Mouse (Mus musculus) CH12.LX (cell line): ENCODE data around the gene Topors. TPM values are rescaled to one million over a fixed set of nuclear protein-coding genes. Genes with fewer than 3 reads are reported as not detected.
"Not testable (repeated sequence)": the region's sequence is repeated elsewhere in the genome, so short reads cannot be mapped to it uniquely, and the experiment has no call there.

Experiments used
- DNase-seq: peaks from one replicate; pipeline ENCODE4 v3.0.0-alpha.2; 2013; ENCODE audit errors: extremely low read depth
- H3K27ac ChIP-seq: 2 replicates; pipeline ENCODE4 v1.5.1; 2012; ENCODE audit warnings: low read depth, mild to moderate bottlenecking, control low read depth, moderate library complexity; ENCODE audit not compliant: insufficient read depth
- H3K27me3 ChIP-seq: replicated peaks from 2 replicates; pipeline ENCODE3; 2012; ENCODE audit warnings: inconsistent platforms
- H3K36me3 ChIP-seq, 2 experiments: replicated peaks in 1 of 2; 2 replicates each; pipeline versions ENCODE3 to v1.6.1; 2012; ENCODE audit warnings: inconsistent platforms in 1 of 2, low read length in 1 of 2, mild to moderate bottlenecking in 1 of 2, mixed read lengths in 1 of 2, moderate library complexity in 1 of 2; ENCODE audit not compliant: control insufficient read depth in 1 of 2, insufficient read depth in 1 of 2
- H3K4me1 ChIP-seq, 2 experiments: 2 replicates each; pipeline ENCODE4 v1.6.1; 2012; ENCODE audit warnings: inconsistent platforms in 1 of 2, moderate library complexity in 1 of 2; ENCODE audit not compliant: insufficient read depth in 2 of 2, control insufficient read depth in 1 of 2
- H3K4me2 ChIP-seq: 2 replicates; pipeline ENCODE4 v1.6.1; 2012; ENCODE audit warnings: low read depth, mild to moderate bottlenecking, control low read depth; ENCODE audit not compliant: poor library complexity, insufficient read depth, severe bottlenecking
- H3K4me3 ChIP-seq, 3 experiments: fragments of 150-350 bp in 1 of 3; sonication (generic) in 1 of 3; replicated peaks in 1 of 3; 2 replicates each; pipeline versions ENCODE3 to v1.5.1; 2011 to 2012; ENCODE audit warnings: low read depth in 2 of 3, low read length in 2 of 3, mild to moderate bottlenecking in 2 of 3, moderate library complexity in 2 of 3, control low read depth in 1 of 3, improper control_type of control experiment in 1 of 3, inconsistent platforms in 1 of 3, mixed read lengths in 1 of 3; ENCODE audit not compliant: poor library complexity in 1 of 3
- H3K79me2 ChIP-seq: replicated peaks from 2 replicates; pipeline ENCODE4 v1.6.1; 2012; ENCODE audit warnings: mild to moderate bottlenecking, moderate library complexity; ENCODE audit not compliant: control insufficient read depth, poor library complexity, insufficient read depth, severe bottlenecking; ENCODE audit errors: extremely low read depth
- H3K9ac ChIP-seq: 2 replicates; pipeline ENCODE4 v1.6.1; 2012; ENCODE audit warnings: low read depth, mild to moderate bottlenecking, control low read depth, moderate library complexity; ENCODE audit not compliant: insufficient read depth
- H3K9me3 ChIP-seq: replicated peaks from 2 replicates; pipeline ENCODE3; 2012; ENCODE audit warnings: low read length, inconsistent platforms, mixed read lengths
- BHLHE40 ChIP-seq: IDR thresholded peaks from 2 replicates; pipeline ENCODE4 v1.6.1; 2011; ENCODE audit warnings: mild to moderate bottlenecking, low read depth, low read length, improper control_type of control experiment
- CHD2 ChIP-seq: IDR thresholded peaks from 2 replicates; pipeline ENCODE4 v1.6.1; 2011; ENCODE audit warnings: low read length, improper control_type of control experiment
- ELF1 ChIP-seq: IDR thresholded peaks from 2 replicates; pipeline ENCODE4 v1.6.1; 2014; ENCODE audit warnings: low read depth, mild to moderate bottlenecking, inconsistent platforms, low read length, improper control_type of control experiment
- ETS1 ChIP-seq: conservative IDR thresholded peaks from 2 replicates; pipeline ENCODE4 v1.6.1; 2012; ENCODE audit warnings: low read depth, mild to moderate bottlenecking, inconsistent platforms, low read length, improper control_type of control experiment, moderate library complexity
- HCFC1 ChIP-seq: IDR thresholded peaks from 2 replicates; pipeline ENCODE4 v1.6.1; 2012; ENCODE audit warnings: low read depth, mild to moderate bottlenecking, inconsistent platforms, low read length, improper control_type of control experiment
- IRF4 ChIP-seq: IDR thresholded peaks from 2 replicates; pipeline ENCODE4 v1.6.1; 2014; ENCODE audit warnings: low read depth, mild to moderate bottlenecking, inconsistent platforms, low read length, improper control_type of control experiment
- MAFK ChIP-seq: IDR thresholded peaks from 2 replicates; pipeline ENCODE4 v1.6.1; 2011; ENCODE audit warnings: low read length, improper control_type of control experiment; ENCODE audit not compliant: insufficient replicate concordance
- MAX ChIP-seq: IDR thresholded peaks from 2 replicates; pipeline ENCODE4 v1.6.1; 2011; ENCODE audit warnings: low read length, improper control_type of control experiment
- MXI1 ChIP-seq: IDR thresholded peaks from 2 replicates; pipeline ENCODE4 v1.6.1; 2011; ENCODE audit warnings: mild to moderate bottlenecking, low read depth, low read length, improper control_type of control experiment
- MYC ChIP-seq: IDR thresholded peaks from 2 replicates; pipeline ENCODE4 v1.6.1; 2011; ENCODE audit warnings: low read depth, mild to moderate bottlenecking, improper control_type of control experiment, low read length
- NELFE ChIP-seq: IDR thresholded peaks from 2 replicates; pipeline ENCODE4 v1.6.1; 2011; ENCODE audit warnings: low read depth, low read length, improper control_type of control experiment
- NRF1 ChIP-seq: IDR thresholded peaks from 2 replicates; pipeline ENCODE4 v1.6.1; 2014; ENCODE audit warnings: low read depth, mild to moderate bottlenecking, inconsistent platforms, low read length, improper control_type of control experiment, moderate library complexity
- PAX5 ChIP-seq: IDR thresholded peaks from 2 replicates; pipeline ENCODE4 v1.6.1; 2012; ENCODE audit warnings: low read length, inconsistent platforms, mixed read lengths
- POLR2A ChIP-seq: IDR thresholded peaks from 2 replicates; pipeline ENCODE4 v1.6.1; 2011; ENCODE audit warnings: low read depth, mild to moderate bottlenecking, improper control_type of control experiment, low read length
- RCOR1 ChIP-seq: conservative IDR thresholded peaks from 2 replicates; pipeline ENCODE4 v1.6.1; 2012; ENCODE audit warnings: low read depth, mild to moderate bottlenecking, inconsistent platforms, low read length, improper control_type of control experiment
- SIN3A ChIP-seq: IDR thresholded peaks from 2 replicates; pipeline ENCODE4 v1.6.1; 2012; ENCODE audit warnings: low read length, improper control_type of control experiment, inconsistent platforms
- USF1 ChIP-seq: IDR thresholded peaks from 2 replicates; pipeline ENCODE4 v1.6.1; 2014; ENCODE audit warnings: low read depth, mild to moderate bottlenecking, inconsistent platforms, low read length, improper control_type of control experiment
- dilution Hi-C: fragments of 300-500 bp; cut with MboI; formaldehyde crosslinking; loops from 2 replicates; pipeline ENCODE4 v1.14.3; 2020; ENCODE audit warnings: low sequenced_read_pairs; ENCODE audit not compliant: extremely low pct_unique_long_range_greater_than_20kb, extremely low pct_ligation_motif_present
- in situ Hi-C: fragments of 300-500 bp; cut with MboI; formaldehyde crosslinking; loops from 3 replicates; pipeline ENCODE4 v1.14.3; 2019; ENCODE audit warnings: low sequenced_read_pairs, low pct_ligation_motif_present, low pct_unique_long_range_greater_than_20kb, mixed read lengths
- polyA plus RNA-seq: library from polyadenylated mRNA; unstranded; fragments of >175 nt; gene quantifications from 2 replicates; pipeline ENCODE4 v1.2.1, GENCODE M21; 2012; ENCODE audit warnings: low read depth; ENCODE audit not compliant: insufficient read length
- total RNA-seq, 2 experiments: library from RNA; depleted of rRNA; stranded (reverse); fragments of 300-350 nt in 1 of 2; fragments of >200 nt in 1 of 2; gene quantifications; 2 replicates each; pipeline ENCODE4 v1.2.3; 2012 to 2014

The Topors gene
- total and polyA plus RNA-seq, 3 experiments = 23.1 to 38.9 (median 36.1) TPM

GRCm38 (mm10) chr4:40299169-40299568 is 29.5 kb upstream of the Topors start:
- peaks cover 8% of the 10 kb centered on the region for H3K27me3 ChIP-seq
- H3K4me1 ChIP-seq = peaks cover 0 to 10% of the 10 kb centered on the region in 2 experiments; a peak in 2 of 4 replicates
- no peak overlapping the region for H3K4me2 ChIP-seq
- H3K9ac ChIP-seq = no peak overlapping the region
- no peaks in the 10 kb centered on the region for H3K79me2 ChIP-seq
- H3K36me3 ChIP-seq = no peaks in the 10 kb centered on the region
- TF ChIP-seq NRF1 = no peak
- TF ChIP-seq MYC = no peak
- TF ChIP-seq NELFE = no peak
- TF ChIP-seq IRF4 = no peak
- no peak for TF ChIP-seq SIN3A
- TF ChIP-seq CHD2 = no peak
- TF ChIP-seq PAX5 = no peak
- no peak for TF ChIP-seq ELF1
- TF ChIP-seq USF1 = no peak
- no peak for TF ChIP-seq HCFC1
- no peak for TF ChIP-seq RCOR1
- no peak for TF ChIP-seq MXI1
- TF ChIP-seq MAFK = no peak
- no peak for TF ChIP-seq MAX
- no peak for TF ChIP-seq ETS1
- TF ChIP-seq POLR2A = no peak
- no peak for TF ChIP-seq BHLHE40
- in situ Hi-C loops (no loop called here), dilution Hi-C loops (no loop called here)
- no peak for DNase-seq
- H3K4me3 ChIP-seq = no peak overlapping the region
- H3K27ac ChIP-seq = no peak overlapping the region
- H3K9me3 ChIP-seq = peaks cover 4% of the 10 kb centered on the region

DNA sequence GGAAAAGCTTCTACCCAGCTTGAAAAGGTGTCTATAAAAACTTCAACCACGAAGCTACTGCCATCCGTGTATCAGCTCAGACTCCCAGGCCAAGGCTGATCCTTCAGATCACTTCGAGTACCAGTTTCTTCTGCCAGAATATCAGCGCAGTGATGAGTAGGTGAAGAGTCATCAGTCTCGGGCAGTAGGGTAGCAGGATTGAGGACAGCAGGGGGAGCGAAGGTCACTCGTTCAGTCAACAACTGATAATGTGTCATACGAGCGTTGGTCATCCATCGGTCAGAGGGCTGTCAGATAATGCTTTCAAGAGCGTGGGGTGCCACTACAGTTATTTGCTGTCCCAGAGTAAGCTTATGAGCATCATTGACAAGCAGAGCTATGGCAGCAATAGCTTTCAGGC is 21.9 kb upstream of the Topors start:
- dilution Hi-C loops, H3K27me3 ChIP-seq, H3K36me3 ChIP-seq, H3K4me3 ChIP-seq, H3K27ac ChIP-seq, in situ Hi-C loops, H3K79me2 ChIP-seq, H3K4me1 ChIP-seq, DNase-seq, H3K9ac ChIP-seq, H3K4me2 ChIP-seq: not testable (repeated sequence)
- peaks cover 16% of the 10 kb centered on the region for H3K9me3 ChIP-seq
